Mouse (Mus musculus): ENCODE data around the gene Dvl1. TPM values are rescaled to one million over a fixed set of nuclear protein-coding genes. Genes with fewer than 3 reads are reported as not detected.

Gene Dvl1
- polyA plus RNA-seq, 1 experiment from 2014 or later, result 15.3 TPM

- DNase-seq (peak; percentile 76), ATAC-seq (ENCODE audit: low FRiP score, low TSS enrichment) (peak; percentile 53)
- Histone ChIP-seq H3K27me3 (ENCODE audit: control insufficient read depth, insufficient read depth, low read length) (no peaks in the 10 kb centered on the region), H3K27ac (replicated peaks; ENCODE audit: low read depth, low read length) (peak overlapping the region; percentile 99), H3K36me3 (ENCODE audit: control insufficient read depth, insufficient read depth, low read length) (peaks cover 41% of the 10 kb centered on the region), H3K4me3 (replicated peaks; ENCODE audit: low read depth, low read length) (peak overlapping the region; percentile 98), H3K9ac (replicated peaks; ENCODE audit: low read length) (peak overlapping the region; percentile 92), H3K4me2 (ENCODE audit: low read length) (peak overlapping the region; percentile 99), H3K9me3 (ENCODE audit: control insufficient read depth, low read length) (no peaks in the 10 kb centered on the region), H3K4me1 (ENCODE audit: control insufficient read depth, insufficient read depth, low read length) (peaks cover 36% of the 10 kb centered on the region)
- whole genome bisulfite sequencing, result 5% methylated on average over 37 of the region's 37 CpGs
These were observed 45.4 kb downstream of the Dvl1 start for GRCm38 (mm10) chr4:155892438-155893211.

GRCm38 (mm10) chr4:155893212-155893690 lies 46.0 kb downstream of the Dvl1 start:
- Histone ChIP-seq H3K27me3 (ENCODE audit: control insufficient read depth, insufficient read depth, low read length) (no peaks in the 10 kb centered on the region), H3K9ac (replicated peaks; ENCODE audit: low read length) (peak overlapping the region; percentile 92), H3K36me3 (ENCODE audit: control insufficient read depth, insufficient read depth, low read length) (peaks cover 38% of the 10 kb centered on the region), H3K4me2 (ENCODE audit: low read length) (peak overlapping the region; percentile 99), H3K4me3 (replicated peaks; ENCODE audit: low read depth, low read length) (peak overlapping the region; percentile 98), H3K9me3 (ENCODE audit: control insufficient read depth, low read length) (no peaks in the 10 kb centered on the region), H3K4me1 (ENCODE audit: control insufficient read depth, insufficient read depth, low read length) (peaks cover 36% of the 10 kb centered on the region), H3K27ac (replicated peaks; ENCODE audit: low read depth, low read length) (no peak overlapping the region)
- ATAC-seq (ENCODE audit: low FRiP score, low TSS enrichment) (no peak), DNase-seq (no peak)
- 66% methylated on average over 8 of the region's 8 CpGs for WGBS

- H3K4me2 ChIP-seq (ENCODE audit: low read length), result peak overlapping the region; percentile 99
- no peak for DNase-seq
- H3K9ac ChIP-seq (replicated peaks; ENCODE audit: low read length), result peak overlapping the region; percentile 42; the same call in 1 of the 2 replicates
- H3K27me3 ChIP-seq (ENCODE audit: control insufficient read depth, insufficient read depth, low read length), result no peaks in the 10 kb centered on the region
- H3K36me3 ChIP-seq (ENCODE audit: control insufficient read depth, insufficient read depth, low read length), result peaks cover 38% of the 10 kb centered on the region
- 36% methylated on average over 8 of the region's 8 CpGs for WGBS
- H3K27ac ChIP-seq (replicated peaks; ENCODE audit: low read depth, low read length), result 0 out of 2 replicates have a peak overlapping the region, but pooled peaks have one; percentile 45
- H3K4me1 ChIP-seq (ENCODE audit: control insufficient read depth, insufficient read depth, low read length), result peaks cover 36% of the 10 kb centered on the region
- no peaks in the 10 kb centered on the region for H3K9me3 ChIP-seq (ENCODE audit: control insufficient read depth, low read length)
- peak overlapping the region; percentile 98 for H3K4me3 ChIP-seq (replicated peaks; ENCODE audit: low read depth, low read length)
- ATAC-seq (ENCODE audit: low FRiP score, low TSS enrichment), result no peak
These were observed 47.2 kb downstream of the Dvl1 start for GRCm38 (mm10) chr4:155894311-155894881.

- WGBS, result 34% methylated on average over 6 of the region's 6 CpGs
- no peaks in the 10 kb centered on the region for H3K9me3 ChIP-seq (ENCODE audit: control insufficient read depth, low read length)
- no peaks in the 10 kb centered on the region for H3K27me3 ChIP-seq (ENCODE audit: control insufficient read depth, insufficient read depth, low read length)
- peak overlapping the region; percentile 99 for H3K4me2 ChIP-seq (ENCODE audit: low read length)
- peak; percentile 76 for DNase-seq
- ATAC-seq (ENCODE audit: low FRiP score, low TSS enrichment), result no peak
- H3K36me3 ChIP-seq (ENCODE audit: control insufficient read depth, insufficient read depth, low read length), result peaks cover 40% of the 10 kb centered on the region
- no peak overlapping the region; the same call in 1 of the 2 replicates for H3K9ac ChIP-seq (replicated peaks; ENCODE audit: low read length)
- H3K4me1 ChIP-seq (ENCODE audit: control insufficient read depth, insufficient read depth, low read length), result peaks cover 36% of the 10 kb centered on the region
- H3K27ac ChIP-seq (replicated peaks; ENCODE audit: low read depth, low read length), result peak overlapping the region; percentile 45; the same call in 1 of the 2 replicates
- peak overlapping the region; percentile 98 for H3K4me3 ChIP-seq (replicated peaks; ENCODE audit: low read depth, low read length)
These were observed 48.0 kb downstream of the Dvl1 start for GRCm38 (mm10) chr4:155895216-155895615.

- H3K27me3 ChIP-seq (ENCODE audit: control insufficient read depth, insufficient read depth, low read length), result no peaks in the 10 kb centered on the region
- peaks cover 31% of the 10 kb centered on the region for H3K4me1 ChIP-seq (ENCODE audit: control insufficient read depth, insufficient read depth, low read length)
- H3K36me3 ChIP-seq (ENCODE audit: control insufficient read depth, insufficient read depth, low read length), result peaks cover 46% of the 10 kb centered on the region
- ATAC-seq (ENCODE audit: low FRiP score, low TSS enrichment) (no peak), DNase-seq (no peak)
- H3K27ac ChIP-seq (replicated peaks; ENCODE audit: low read depth, low read length), result no peak overlapping the region
- no peak overlapping the region for H3K9ac ChIP-seq (replicated peaks; ENCODE audit: low read length)
- peak overlapping the region; percentile 99 for H3K4me2 ChIP-seq (ENCODE audit: low read length)
- no peak overlapping the region for H3K4me3 ChIP-seq (replicated peaks; ENCODE audit: low read depth, low read length)
- 95% methylated on average over 4 of the region's 4 CpGs for WGBS
- no peaks in the 10 kb centered on the region for H3K9me3 ChIP-seq (ENCODE audit: control insufficient read depth, low read length)
These were observed 48.6 kb downstream of the Dvl1 start for GRCm38 (mm10) chr4:155895826-155896225.

- ATAC-seq (ENCODE audit: low FRiP score, low TSS enrichment), result no peak
- H3K4me3 ChIP-seq (replicated peaks; ENCODE audit: low read depth, low read length), result no peak overlapping the region
- over 99% methylated on average over 12 of the region's 12 CpGs for WGBS
- no peaks in the 10 kb centered on the region for H3K9me3 ChIP-seq (ENCODE audit: control insufficient read depth, low read length)
- DNase-seq, result no peak
- no peaks in the 10 kb centered on the region for H3K27me3 ChIP-seq (ENCODE audit: control insufficient read depth, insufficient read depth, low read length)
- no peak overlapping the region for H3K9ac ChIP-seq (replicated peaks; ENCODE audit: low read length)
- H3K4me2 ChIP-seq (ENCODE audit: low read length), result no peak overlapping the region
- peaks cover 28% of the 10 kb centered on the region for H3K4me1 ChIP-seq (ENCODE audit: control insufficient read depth, insufficient read depth, low read length)
- no peak overlapping the region for H3K27ac ChIP-seq (replicated peaks; ENCODE audit: low read depth, low read length)
- H3K36me3 ChIP-seq (ENCODE audit: control insufficient read depth, insufficient read depth, low read length), result peaks cover 53% of the 10 kb centered on the region
These were observed 49.3 kb downstream of the Dvl1 start for GRCm38 (mm10) chr4:155896461-155896860.

GRCm38 (mm10) chr4:155898318-155898717 lies 51.1 kb downstream of the Dvl1 start:
- Histone ChIP-seq H3K4me3 (replicated peaks; ENCODE audit: low read depth, low read length) (no peak overlapping the region), H3K9ac (replicated peaks; ENCODE audit: low read length) (no peak overlapping the region), H3K27ac (replicated peaks; ENCODE audit: low read depth, low read length) (no peak overlapping the region), H3K4me2 (ENCODE audit: low read length) (no peak overlapping the region), H3K9me3 (ENCODE audit: control insufficient read depth, low read length) (no peaks in the 10 kb centered on the region), H3K36me3 (ENCODE audit: control insufficient read depth, insufficient read depth, low read length) (peaks cover 71% of the 10 kb centered on the region), H3K27me3 (ENCODE audit: control insufficient read depth, insufficient read depth, low read length) (no peaks in the 10 kb centered on the region), H3K4me1 (ENCODE audit: control insufficient read depth, insufficient read depth, low read length) (peaks cover 26% of the 10 kb centered on the region)
- ATAC-seq (ENCODE audit: low FRiP score, low TSS enrichment), result no peak
- 100% methylated on average over 2 of the region's 2 CpGs for WGBS
- DNase-seq, result no peak

GRCm38 (mm10) chr4:155899355-155899754 lies 52.2 kb downstream of the Dvl1 start:
- ATAC-seq (ENCODE audit: low FRiP score, low TSS enrichment), result no peak
- H3K27ac ChIP-seq (replicated peaks; ENCODE audit: low read depth, low read length), result no peak overlapping the region
- WGBS, result 95% methylated on average over 7 of the region's 7 CpGs
- H3K27me3 ChIP-seq (ENCODE audit: control insufficient read depth, insufficient read depth, low read length), result no peaks in the 10 kb centered on the region
- peaks cover 82% of the 10 kb centered on the region for H3K36me3 ChIP-seq (ENCODE audit: control insufficient read depth, insufficient read depth, low read length)
- peaks cover 15% of the 10 kb centered on the region for H3K4me1 ChIP-seq (ENCODE audit: control insufficient read depth, insufficient read depth, low read length)
- H3K9me3 ChIP-seq (ENCODE audit: control insufficient read depth, low read length), result no peaks in the 10 kb centered on the region
- H3K9ac ChIP-seq (replicated peaks; ENCODE audit: low read length), result no peak overlapping the region
- H3K4me3 ChIP-seq (replicated peaks; ENCODE audit: low read depth, low read length), result no peak overlapping the region
- no peak for DNase-seq
- no peak overlapping the region for H3K4me2 ChIP-seq (ENCODE audit: low read length)
